Mouse (Mus musculus): Measurements from ENCODE around the gene Ly75.

Ly75 gene

DNA sequence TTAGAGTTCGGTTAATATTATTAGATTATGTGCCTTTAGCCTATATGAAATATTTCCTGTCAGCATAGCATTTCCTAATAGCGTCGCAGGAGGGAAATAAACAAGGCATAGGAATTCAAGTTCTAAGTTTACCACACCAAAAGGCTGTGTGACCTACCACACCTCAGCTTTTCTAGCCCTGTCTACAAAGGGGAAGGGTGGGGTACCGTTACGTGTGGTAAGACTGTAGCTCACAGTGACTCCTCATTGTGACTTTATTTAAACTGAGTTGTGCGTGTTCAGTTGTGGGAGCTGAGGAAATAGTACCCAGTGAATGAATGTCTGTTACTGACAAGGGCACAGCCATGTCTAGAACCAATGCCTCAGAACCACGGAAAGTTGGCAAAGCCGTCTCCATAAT lies 8.0 kb downstream of the Ly75 start:
- DNase-seq (ENCODE audit: low spot score in 2 of 2): no peak

DNA sequence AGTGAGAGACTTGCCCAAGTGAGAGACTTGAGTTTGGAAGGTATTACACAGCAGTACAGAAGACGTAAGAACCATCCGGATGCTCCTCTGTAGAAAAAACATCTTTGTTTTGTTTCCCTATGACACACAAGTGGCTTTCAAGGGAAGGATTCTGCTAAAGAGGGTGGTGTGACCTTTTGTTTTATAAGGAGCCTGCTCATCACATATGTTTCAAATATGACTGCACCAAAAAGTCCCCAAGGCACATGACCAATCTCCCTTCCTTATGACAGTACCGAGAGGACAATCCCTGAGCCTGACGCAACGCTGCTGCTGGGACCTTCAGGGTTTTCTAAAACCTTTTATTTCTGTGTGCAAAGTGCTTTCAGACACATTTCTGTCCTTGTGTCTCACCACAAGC lies 12.9 kb downstream of the Ly75 start:
- DNase-seq (ENCODE audit: low spot score in 2 of 2): no peak

DNA sequence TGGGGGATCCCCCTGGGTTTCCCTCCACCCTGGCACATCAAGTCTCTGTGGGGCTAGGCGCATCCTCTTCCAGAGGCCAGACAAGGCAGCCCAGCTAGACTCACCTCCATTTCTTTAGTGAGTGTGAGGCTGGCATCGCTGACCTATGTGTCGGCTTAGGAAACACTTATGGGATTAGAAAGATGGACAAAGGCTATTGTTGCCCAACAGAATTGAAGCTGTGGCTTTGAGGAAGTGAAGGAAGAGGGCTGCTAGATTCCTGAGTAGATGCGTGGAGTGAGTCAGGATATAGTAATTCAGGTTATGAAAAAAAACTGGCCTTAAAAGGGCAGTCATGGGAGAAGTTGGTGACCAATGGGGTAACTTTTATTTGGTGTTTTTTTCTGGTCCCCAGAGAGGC lies 13.6 kb downstream of the Ly75 start:
- no peak for DNase-seq (ENCODE audit: low spot score in 2 of 2)

DNA sequence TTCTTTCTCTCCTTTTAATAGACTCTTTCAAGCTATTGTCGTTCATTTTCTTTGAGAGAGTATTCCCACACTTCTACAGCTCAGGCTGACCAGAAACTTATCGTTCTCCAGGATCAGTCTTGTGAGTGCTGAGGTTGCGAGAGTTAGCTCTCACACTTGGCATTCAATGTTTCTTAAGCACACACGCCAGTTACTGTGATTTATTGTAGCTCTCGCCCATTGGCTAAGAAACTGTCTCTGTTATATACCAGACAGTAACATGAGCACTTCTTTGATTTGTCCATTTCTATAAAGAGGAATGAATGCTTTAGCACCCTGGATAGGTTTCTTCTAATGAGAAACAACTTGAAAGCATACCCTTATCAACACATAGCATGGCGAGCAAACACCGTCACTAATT lies 15.2 kb downstream of the Ly75 start:
- no peak for DNase-seq (ENCODE audit: low spot score in 2 of 2)

DNA sequence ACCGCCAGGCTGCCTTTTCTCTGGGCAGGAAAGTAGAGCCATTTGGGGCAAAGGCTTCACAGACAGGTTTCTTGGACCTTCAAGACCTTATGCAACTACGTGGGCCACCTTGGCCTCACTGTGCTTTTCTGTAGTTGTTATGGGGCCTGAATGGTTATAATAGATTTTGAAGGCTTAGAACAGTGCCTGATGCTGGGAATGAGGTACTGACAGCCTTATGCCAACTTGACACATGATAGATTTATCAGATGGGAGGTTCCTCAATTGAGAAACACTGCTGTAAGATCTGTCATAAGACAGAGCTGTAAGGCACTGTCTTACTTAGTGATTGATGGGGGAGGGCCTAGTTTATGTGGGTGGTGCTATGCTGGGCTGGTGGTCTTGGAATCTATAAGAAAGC lies 15.9 kb downstream of the Ly75 start:
- no peak for DNase-seq (ENCODE audit: low spot score in 2 of 2)

DNA sequence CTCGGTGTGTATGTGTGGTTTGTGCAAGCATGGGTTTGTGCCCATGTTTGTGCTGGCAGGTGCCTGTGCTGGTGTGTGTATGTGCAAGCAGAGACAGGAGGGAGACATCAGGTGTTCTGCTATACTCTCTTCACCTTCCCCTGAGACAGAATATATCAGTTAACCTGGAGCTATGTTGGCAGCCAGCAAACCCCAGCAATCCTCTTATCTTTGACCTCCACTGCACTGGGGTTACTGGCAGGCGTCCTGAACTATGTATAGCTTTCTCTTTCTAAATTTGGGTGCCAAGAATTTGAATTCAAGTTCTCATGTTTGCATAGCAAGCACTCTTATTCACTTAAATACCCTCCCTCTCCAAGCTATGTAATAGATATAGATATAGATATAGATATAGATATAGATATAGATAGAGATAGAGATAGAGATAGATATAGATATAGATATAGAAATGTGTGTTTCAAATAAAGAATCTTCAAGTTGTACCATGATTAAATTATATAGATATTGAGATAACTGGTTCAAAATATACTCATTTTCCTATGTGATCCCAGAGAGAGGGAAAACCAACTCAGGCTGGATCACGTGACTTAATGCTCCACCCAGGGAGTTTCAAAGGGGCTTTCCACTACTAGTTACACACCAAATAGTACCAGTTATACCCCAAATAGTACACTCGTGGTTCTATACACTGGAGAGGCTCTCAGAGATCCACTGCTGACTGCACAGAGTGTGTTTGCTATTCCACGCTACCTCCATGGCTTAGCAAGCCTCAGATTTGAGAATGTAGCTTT lies 17.1 kb downstream of the Ly75 start:
- no peak for DNase-seq (ENCODE audit: low spot score in 2 of 2)

DNA sequence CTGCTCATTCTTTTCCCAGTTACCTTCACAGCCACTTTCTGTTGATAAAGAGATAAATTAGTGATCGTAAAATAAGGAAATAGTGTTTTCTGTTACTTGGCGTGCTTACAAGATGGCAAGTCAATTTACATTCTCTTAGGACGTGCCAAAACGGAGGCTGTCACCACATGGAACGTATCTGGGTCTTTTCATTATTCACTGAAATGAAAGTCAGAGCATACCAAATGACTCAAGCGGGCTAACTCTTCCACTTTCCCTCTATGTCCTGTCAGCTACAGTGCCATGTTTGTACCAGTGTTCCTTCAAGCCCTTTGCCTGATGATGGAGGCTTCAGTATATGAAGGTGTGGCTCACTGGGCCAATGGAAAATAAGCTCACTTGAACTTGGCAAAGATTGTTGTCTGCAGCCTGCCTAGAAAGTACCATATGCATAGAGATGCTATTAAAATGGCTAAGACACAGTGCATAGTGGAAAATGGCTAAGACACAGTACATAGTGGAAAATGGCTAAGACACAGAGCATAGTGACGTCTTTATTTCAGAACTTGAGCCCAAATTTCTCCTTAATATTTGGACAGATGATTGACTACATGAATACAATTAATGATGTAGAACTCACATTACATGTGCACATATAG lies 17.8 kb downstream of the Ly75 start:
- DNase-seq (ENCODE audit: low spot score in 2 of 2): no peak

DNA sequence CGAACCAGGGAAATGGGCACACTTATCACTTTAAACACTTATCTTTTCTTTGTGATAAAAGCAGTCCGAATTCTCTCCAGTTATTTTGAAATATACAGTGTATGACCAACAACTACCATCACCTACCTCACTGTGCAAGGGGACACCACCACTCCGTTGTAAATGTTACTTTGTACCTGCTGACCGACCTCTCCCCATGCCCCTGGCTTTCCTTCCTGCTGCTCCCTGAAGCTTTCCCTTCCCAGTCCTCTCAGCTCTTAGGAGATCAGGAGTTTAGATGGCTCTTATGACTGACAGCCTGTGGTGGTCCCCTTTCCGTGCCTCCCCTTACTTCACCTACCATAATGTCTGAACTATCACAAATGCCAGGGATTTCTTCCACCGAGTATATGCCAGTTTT lies 21.0 kb downstream of the Ly75 start:
- DNase-seq (ENCODE audit: low spot score in 2 of 2): no peak

DNA sequence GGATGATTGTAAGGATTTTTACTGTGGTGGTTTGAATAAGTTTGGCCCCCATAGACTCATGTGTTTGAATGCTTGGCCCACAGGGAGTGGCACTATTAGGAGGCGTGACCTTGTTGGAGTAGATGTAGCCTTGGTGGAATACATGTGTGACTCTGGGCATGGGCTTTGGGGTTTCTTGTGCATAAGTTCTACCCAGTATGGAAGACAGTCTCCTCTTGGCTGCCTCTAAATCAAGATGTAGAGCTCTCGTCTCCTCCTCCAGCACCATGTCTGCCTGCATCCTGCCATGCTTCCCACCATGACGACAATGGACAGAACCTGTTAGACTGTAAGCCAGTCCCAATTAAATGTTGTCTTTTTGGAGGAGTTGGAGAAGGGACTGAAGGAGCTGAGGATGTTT lies 23.3 kb downstream of the Ly75 start:
- no peak for DNase-seq (ENCODE audit: low spot score in 2 of 2)

DNA sequence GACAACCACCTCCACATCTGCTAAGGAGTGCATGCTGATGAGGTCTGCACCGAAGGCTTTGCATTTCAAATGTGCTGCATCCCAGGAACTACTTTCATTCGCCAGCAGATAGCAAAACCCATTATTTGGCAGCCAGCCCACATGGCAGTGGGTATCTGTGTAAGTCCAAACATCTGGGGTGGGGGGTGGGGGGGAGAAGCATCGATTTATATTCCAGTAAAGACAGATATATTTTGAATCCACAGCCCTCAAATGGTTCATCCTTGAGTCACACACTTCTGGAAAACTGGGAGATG lies 27.8 kb downstream of the Ly75 start:
- no peak for DNase-seq (ENCODE audit: low spot score in 2 of 2)

DNA sequence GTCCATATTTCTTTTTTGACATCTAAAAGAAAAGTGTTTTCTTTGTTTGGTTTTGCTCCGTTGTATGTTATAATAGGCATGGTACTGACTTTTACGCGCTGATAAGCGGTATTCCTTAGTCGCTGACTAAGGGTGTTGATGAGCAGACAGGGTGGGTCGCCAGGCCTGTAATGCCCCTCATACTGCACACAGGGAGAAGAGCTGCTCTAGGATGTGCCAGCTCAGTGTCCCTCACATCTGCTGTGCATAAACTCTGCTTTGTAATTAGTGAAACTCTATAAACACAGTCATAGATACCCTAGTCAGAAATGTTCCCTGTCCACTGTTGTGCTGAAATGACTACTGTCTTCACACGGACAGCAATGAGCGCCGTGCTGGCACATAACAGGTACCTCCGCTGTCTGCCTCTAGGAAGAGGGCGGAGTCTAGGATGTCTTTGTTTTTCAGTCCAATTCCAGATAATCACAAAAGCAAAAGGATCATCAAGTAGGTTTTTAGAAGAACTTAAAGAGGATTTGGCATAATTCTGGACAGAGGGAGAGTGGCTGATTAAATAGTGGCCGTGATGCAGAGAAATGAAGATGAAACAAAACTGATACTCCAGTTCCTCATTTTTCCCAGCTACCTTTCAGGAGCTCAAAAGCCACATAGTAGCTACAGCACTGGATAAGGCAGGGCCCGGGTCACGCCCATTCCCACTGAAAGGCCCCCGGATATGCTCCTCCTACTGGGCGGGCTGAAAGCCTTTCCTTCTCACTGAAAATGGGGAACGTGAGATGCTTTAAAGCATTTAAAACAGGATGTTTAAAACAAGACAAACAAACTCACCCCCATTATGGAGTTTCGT lies 28.3 kb downstream of the Ly75 start:
- no peak for DNase-seq (ENCODE audit: low spot score in 2 of 2)

DNA sequence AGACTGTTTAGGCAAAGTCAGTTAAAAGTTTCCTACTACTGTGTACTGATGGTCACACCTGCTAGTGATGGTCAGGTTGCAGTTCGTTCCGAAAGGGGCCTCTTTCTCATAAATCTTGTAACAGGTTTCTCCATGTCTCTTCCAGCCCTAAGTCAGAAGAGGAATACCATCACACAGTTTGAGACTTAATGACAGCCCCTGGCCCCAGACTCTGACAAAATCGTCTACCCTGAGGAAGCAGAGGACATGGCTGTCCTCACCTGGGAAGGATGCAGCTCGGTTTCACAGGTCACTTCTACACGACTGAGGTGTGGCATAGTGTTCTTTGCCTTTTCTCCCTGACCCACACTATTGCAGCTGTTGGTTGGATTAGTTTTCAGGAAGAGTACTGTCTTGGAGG lies 30.8 kb downstream of the Ly75 start:
- DNase-seq (ENCODE audit: low spot score in 2 of 2): no peak

DNA sequence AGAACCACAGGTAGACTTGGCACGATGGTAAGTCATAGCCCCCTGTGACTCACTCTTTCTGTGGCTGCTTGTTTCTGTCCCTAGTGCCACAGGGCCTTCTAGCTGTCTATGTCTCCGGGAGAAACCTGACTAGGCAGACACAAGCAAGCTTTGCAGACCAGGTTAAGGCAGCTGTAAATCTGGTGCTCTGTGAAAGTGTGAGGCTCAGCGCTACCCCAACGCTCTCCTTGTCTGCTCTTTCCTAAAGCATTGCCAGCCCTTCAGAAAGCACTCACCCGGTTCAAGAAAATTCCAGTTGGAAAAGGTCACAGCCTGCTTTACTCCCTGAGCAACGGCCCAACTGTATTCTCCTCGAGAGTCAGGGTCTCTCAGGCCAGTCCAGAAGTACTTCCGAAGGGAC lies 31.3 kb downstream of the Ly75 start:
- DNase-seq (ENCODE audit: low spot score in 2 of 2): no peak

DNA sequence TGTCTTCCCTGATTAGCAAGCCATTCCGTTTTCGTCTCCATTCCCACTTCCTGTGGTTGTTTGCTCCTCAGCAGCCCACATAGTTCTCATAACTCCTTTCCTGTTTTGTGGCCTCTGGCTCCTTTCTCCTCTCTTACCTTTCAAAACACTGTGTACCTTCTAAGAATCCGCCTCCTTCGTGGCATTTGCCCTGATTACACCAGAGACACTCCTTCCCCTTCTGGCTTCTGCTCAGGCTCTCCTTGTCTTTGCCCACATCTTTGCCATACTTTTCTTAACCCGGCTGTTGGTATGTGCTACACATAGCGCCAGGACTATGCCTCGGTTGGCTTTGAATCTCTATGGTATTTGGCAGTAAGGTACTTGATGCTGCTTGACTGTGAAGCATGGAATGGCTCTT lies 35.2 kb downstream of the Ly75 start:
- no peak for DNase-seq (ENCODE audit: low spot score in 2 of 2)

DNA sequence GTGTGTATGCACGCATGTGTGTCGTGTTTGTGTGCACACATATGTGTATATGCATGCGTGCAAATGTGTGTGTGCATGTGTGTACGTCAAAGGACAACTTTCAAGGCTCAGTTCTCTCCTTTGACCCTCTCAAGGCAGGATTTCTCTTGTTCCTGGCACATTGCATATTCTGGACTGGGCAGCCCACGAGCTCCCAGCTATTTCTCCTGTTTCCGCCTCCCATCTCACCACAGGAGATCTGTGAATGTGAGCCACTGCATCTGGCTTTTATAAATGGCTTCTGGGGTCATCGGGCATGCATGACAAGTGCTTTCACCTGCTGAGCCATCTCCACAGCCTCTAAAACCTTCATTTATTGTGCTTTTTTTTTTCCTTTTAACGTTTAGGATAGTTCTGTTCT lies 36.6 kb downstream of the Ly75 start:
- no peak for DNase-seq (ENCODE audit: low spot score in 2 of 2)

DNA sequence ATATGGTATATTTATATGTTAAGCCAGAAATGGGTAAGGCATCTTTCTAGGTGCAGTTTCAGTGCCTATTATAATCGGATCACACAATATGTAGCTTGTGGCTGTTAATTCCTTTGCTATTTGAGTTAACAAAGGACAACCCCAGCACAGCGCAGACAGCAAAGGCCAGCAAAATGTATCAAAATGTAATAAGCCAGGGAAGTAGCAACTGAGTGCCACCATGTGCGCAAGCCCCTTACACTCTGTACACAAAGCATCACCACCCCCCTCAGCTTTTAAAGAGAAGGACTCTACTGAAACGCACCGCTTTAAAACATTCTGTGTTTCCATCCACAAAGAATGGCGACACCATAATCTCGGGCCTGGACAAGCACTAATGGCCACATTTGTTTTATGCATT lies 37.4 kb downstream of the Ly75 start:
- DNase-seq (ENCODE audit: low spot score in 2 of 2): no peak

DNA sequence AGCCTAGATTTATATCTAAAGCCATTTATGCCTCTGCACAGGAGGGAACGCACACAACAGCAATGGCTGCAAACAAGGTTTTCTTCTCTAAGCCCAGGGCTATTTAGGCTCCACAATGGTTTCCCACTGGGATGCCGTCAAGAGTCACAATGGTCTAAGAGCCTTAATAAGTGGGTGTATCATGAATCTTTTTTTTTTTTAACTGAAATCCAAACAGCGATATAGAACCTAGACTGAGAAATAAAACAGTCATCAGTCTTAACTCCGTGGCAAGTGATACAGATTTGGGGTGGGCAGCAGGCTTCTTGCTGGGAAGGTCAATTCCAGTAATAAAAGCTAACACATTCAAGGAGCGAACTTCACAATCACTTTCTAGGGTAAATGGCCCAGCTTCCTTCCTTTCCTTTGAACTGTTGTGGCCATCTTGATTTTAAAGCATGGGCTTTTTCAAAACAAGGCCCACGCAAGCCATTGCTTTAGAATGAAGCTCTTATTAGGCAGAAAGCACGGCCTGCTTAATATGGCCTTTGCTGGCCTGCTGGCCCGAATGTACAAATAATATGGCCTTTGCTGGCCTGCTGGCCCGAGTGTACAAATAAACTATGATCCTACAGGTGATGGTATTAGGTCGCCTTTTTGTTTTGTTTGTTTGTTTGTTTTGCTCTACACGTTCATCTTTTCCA lies 39.4 kb downstream of the Ly75 start:
- DNase-seq (ENCODE audit: low spot score in 2 of 2): no peak

DNA sequence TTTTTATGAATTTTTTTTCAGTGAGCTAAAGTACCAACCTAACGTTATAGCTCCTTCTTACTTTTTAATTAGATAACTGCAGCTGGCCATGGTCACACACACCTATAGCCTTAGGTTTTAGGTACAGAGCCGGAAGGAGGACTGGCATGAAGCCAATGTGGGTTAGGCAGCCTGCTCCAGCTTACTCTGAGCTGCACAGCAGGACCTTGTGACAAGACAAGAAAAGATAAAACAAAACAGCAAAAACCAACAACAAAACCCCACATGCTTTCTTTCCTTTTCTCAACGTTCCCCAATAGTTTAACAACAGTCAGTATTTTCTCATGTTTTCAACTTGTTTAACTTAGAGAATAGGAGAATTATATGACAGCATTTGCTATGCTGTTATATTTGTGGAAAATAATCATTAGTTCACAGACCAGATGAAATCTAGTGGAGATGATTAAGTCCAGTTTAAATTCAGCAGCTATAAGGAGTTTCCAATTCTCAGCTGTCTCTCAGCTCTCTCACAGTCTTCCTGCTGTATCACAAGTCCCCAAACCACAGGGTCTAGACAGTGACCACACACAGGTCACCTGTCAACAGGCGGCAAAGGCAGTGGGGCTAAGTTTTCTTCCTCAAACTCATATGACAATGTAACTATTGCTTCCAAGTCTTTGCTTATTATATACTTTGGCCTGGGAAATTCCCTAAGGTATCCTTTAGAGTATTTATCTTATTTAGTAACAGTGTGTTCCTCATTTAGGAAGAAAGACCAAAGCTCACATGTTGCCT lies 40.8 kb downstream of the Ly75 start:
- no peak for DNase-seq (ENCODE audit: low spot score in 2 of 2)

DNA sequence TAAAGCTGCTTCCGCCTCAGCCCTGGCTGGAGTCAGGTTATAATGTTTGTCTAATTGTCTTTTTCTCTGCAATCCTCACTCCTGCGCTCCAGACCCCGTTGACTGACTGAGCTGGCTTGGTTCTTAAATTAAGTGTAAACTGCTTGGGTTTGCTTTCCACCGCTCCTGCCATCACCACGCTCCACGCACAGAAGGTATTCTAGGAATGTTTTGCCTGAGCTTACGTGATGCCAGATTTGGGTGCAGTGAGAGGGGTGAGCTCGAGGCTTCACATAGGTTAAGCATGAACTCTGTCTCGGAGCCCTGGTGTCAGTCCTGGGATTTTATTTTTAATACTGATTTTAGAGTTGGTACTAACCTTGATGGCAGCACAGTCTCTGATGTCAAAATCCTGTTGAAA lies 45.2 kb downstream of the Ly75 start:
- DNase-seq (ENCODE audit: low spot score in 2 of 2): no peak

DNA sequence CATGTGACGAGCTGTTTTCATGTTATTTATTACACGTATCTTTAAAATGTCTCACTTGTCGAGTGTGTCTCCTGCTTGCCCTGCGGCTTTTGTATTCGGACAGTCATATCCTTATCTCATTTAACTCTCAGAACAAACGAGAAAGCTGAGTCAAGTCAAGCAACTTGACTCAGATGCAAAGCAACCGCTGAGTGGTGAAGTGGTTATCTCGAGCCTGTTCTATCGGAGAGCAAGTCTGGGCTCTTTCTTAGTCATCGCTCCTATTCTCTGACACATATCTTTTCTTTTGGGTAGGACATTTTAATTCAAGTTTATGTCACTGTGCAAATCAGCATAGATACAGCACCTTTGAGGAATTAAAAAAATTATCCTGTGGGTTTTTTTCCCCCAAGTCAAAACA lies 54.5 kb downstream of the Ly75 start:
- no peak for DNase-seq (ENCODE audit: low spot score in 2 of 2)

DNA sequence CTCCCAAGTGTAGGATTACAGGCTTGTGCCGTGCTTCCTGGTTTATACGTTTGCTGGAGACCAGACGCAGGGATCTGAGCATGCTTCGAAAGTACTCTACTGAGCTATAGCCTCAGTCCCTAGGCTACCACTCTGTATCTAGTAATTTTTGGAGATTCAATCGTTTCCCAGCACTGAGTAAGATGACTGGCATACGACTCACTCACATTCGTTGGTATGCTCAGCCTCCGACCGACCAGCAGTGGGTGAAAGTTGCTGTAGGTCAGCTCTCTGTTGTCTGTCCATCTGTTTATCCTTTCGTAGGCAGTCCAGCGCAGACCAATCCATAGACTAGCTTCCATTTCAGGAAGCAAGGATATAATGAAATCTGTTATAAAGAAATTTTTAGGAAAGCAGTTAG lies 55.5 kb downstream of the Ly75 start:
- no peak for DNase-seq (ENCODE audit: low spot score in 2 of 2)

DNA sequence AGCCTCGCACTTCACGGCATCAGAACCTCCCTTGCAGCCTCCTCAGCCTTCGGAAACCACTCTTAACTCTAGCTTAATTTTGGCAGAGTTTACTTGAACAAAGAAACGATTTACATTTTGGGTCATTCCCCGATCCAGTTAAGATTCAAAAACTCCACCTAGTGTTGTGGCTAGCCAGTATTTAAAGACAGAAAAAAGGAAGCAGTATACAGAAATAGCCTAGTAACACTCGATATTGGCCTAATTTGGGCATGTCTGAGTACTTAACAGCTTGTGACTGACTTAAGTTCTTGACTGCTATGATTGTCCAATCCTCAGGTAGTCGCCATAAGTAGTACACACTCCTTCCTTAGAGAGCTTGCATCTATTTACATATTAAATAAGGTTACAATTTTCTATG lies 56.2 kb downstream of the Ly75 start:
- no peak for DNase-seq (ENCODE audit: low spot score in 2 of 2)
